Mouse (Mus musculus) cerebellum, postnatal 25 days (tissue): ENCODE results near the gene Duox2.
"Not testable (repeated sequence)": the region's sequence is repeated elsewhere in the genome, so short reads cannot be mapped to it uniquely, and the experiment has no call there.

Experiments used
- DNase-seq, 2 experiments: peaks; one replicate each; pipeline ENCODE4 v3.0.0; 2021; ENCODE audit warnings: mixed read lengths in 2 of 2

Duox2 gene

GRCm38 (mm10) chr2:122298096-122298499, at the start of gene Duox2:
Gene Duox2 (minus strand): TSS chr2:122298449.
- DNase-seq, result no peak

- peak in 1 of 2 experiments; percentile 44 for DNase-seq
These were observed 49.0 kb upstream of the Duox2 start for GRCm38 (mm10) chr2:122347257-122347656.

- peak; percentile 47 to 52 for DNase-seq
These were observed 47.9 kb upstream of the Duox2 start for GRCm38 (mm10) chr2:122346164-122346563.

- peak; percentile 55 to 60 for DNase-seq
These were observed 47.1 kb upstream of the Duox2 start for GRCm38 (mm10) chr2:122345106-122345893.

- DNase-seq, result no peak
These were observed 39.0 kb upstream of the Duox2 start for GRCm38 (mm10) chr2:122337291-122337690.

GRCm38 (mm10) chr2:122334170-122334569, 35.9 kb upstream of the Duox2 start:
- DNase-seq, result no peak

GRCm38 (mm10) chr2:122332222-122332621, 34.0 kb upstream of the Duox2 start:
- no peak for DNase-seq

- DNase-seq, result not testable (repeated sequence)
These were observed 32.1 kb upstream of the Duox2 start for GRCm38 (mm10) chr2:122330317-122330716.

GRCm38 (mm10) chr2:122327986-122328385, 29.7 kb upstream of the Duox2 start:
- no peak for DNase-seq

- DNase-seq, result no peak
These were observed 27.1 kb upstream of the Duox2 start for GRCm38 (mm10) chr2:122325361-122325760.

GRCm38 (mm10) chr2:122324586-122324985, 26.3 kb upstream of the Duox2 start:
- DNase-seq, result no peak

- no peak for DNase-seq
These were observed 25.7 kb upstream of the Duox2 start for GRCm38 (mm10) chr2:122323960-122324359.

- DNase-seq, result no peak
These were observed 19.1 kb upstream of the Duox2 start for GRCm38 (mm10) chr2:122317384-122317783.

- DNase-seq, result no peak
These were observed 17.1 kb upstream of the Duox2 start, which contains the start of gene Duox1 for GRCm38 (mm10) chr2:122315372-122315771. Gene Duox1 (plus strand): TSS chr2:122315672.

GRCm38 (mm10) chr2:122313536-122313935, 15.3 kb upstream of the Duox2 start, which contains the start of gene Duoxa1:
Gene Duoxa1 (minus strand): TSS chr2:122313730.
- peak in 1 of 2 experiments; percentile 29 for DNase-seq

GRCm38 (mm10) chr2:122312722-122313417, 14.6 kb upstream of the Duox2 start:
- DNase-seq, result peak; percentile 76 to 84

- DNase-seq, result no peak
These were observed 13.3 kb upstream of the Duox2 start for GRCm38 (mm10) chr2:122311561-122311960.

GRCm38 (mm10) chr2:122309647-122310046, 11.4 kb upstream of the Duox2 start:
- DNase-seq, result no peak

GRCm38 (mm10) chr2:122306184-122306583, 7.9 kb upstream of the Duox2 start:
- DNase-seq, result peak in 1 of 2 experiments; percentile 24

- no peak for DNase-seq
These were observed 7.0 kb upstream of the Duox2 start for GRCm38 (mm10) chr2:122305097-122305892.

- DNase-seq, result no peak
These were observed 6.3 kb upstream of the Duox2 start for GRCm38 (mm10) chr2:122304544-122304943.

- DNase-seq, result peak; percentile 69 to 81
These were observed 4.5 kb upstream of the Duox2 start for GRCm38 (mm10) chr2:122302574-122303241.
